Mouse (Mus musculus) olfactory bulb, adult 2 months (tissue): ENCODE results near the gene Enox2. TPM values are rescaled to one million over a fixed set of nuclear protein-coding genes. Genes with fewer than 3 reads are reported as not detected.
A peak's percentile ranks its signal among the peaks of the same experiment; 100 is the strongest.

ENCODE experiments used
- H3K27ac ChIP-seq: fragments of 200-500 bp; 2 replicates; pipeline ENCODE4 v1.5.1; 2012; ENCODE audit warnings: low read depth, low read length; ENCODE audit not compliant: insufficient read depth
- H3K4me1 ChIP-seq: fragments of 200-500 bp; 2 replicates; pipeline ENCODE4 v1.6.1; 2012; ENCODE audit warnings: low read length; ENCODE audit not compliant: control insufficient read depth, insufficient read depth
- H3K4me3 ChIP-seq: fragments of 200-500 bp; 2 replicates; pipeline ENCODE4 v1.5.1; 2012; ENCODE audit warnings: mild to moderate bottlenecking, low read depth, low read length, moderate library complexity; ENCODE audit not compliant: insufficient read depth
- CTCF ChIP-seq: fragments of 200-500 bp; IDR thresholded peaks from 2 replicates; pipeline ENCODE4 v1.5.1; 2012; ENCODE audit warnings: low read depth, mild to moderate bottlenecking, low read length, moderate library complexity; ENCODE audit not compliant: insufficient read depth
- POLR2A ChIP-seq: fragments of 200-500 bp; IDR thresholded peaks from 2 replicates; pipeline ENCODE4 v1.6.1; 2012; ENCODE audit warnings: mild to moderate bottlenecking, low read depth, low read length, moderate library complexity; ENCODE audit not compliant: insufficient read depth
- WGBS: fragments of 180-500 bp; shearing (Covaris S2); methylation state at CpG from one replicate; pipeline ENCODE4 v1.1.7; 2018; 5-methylcytosine and 5-hydroxymethylcytosine counted together
- polyA plus RNA-seq: library from polyadenylated mRNA; stranded (reverse); fragments of >200 nt; gene quantifications from 2 replicates; pipeline ENCODE4 v1.2.4, GENCODE M21; 2012; ENCODE audit warnings: low replicate concordance; ENCODE audit not compliant: missing spikeins, insufficient read depth, insufficient read length

Gene Enox2
- not detected in 2 replicates for polyA plus RNA-seq

DNA sequence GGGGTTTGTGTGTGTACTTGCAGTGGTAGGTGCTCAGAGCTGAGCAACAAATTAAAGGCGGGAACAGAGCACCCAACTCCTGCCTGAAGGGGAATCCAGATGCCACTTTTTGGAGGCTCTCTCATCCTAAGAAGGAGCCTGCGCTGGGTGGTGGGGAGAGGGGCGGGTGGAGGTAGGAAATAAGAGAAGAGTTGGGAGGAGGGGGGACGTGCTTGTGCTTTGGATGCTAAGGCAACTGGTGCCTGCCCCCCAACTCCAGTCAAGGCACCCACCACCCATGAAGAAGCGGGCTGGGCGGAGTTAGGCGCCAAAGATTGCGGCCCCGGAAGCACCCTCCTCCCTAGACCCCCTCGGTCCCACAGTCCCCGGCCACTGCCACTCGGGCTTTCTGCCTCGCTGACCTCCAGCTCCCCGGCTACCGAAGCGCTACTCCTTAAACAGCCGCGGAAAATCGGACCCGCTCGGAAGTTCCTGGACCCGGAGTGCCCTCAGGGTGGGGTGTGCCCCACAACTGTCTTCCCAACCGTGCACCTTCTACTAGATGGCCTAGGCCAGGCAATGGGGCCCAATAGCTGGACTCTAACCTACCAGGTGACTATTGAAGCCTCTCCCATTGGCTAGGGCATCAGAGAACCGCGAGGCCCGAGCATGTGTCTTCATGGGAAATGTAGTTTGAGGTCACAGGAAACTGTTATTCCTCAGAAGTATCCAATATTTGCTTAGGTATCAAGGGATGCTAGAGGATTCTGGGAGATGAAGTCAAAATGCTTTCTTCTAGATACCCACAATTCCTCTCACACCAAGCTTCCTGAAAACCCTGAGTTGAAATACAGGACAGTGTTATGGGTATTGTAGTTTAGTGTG is at the start of gene Enox2:
TSS of gene Enox2 (minus strand) at position 560 of the 864 bp plus-strand sequence.
- H3K4me3 ChIP-seq = peak within 1 kb of the TSS; percentile 68
- H3K4me1 ChIP-seq = no peaks in the 10 kb centered on the region
- peak within 1 kb of the TSS; percentile 86 for H3K27ac ChIP-seq
- TF ChIP-seq POLR2A (peak; percentile 56), CTCF (no peak)
- 19% methylated on average over 25 of the region's 26 CpGs for WGBS

GRCm38 (mm10) chrX:49309496-49309895 is 21.4 kb upstream of the Enox2 start:
- H3K27ac ChIP-seq = no peak overlapping the region
- H3K4me1 ChIP-seq = no peaks in the 10 kb centered on the region
- TF ChIP-seq CTCF (no peak), POLR2A (no peak)
- WGBS = 50% methylated on average over 1 of the region's 1 CpGs
- no peak overlapping the region for H3K4me3 ChIP-seq

GRCm38 (mm10) chrX:49306659-49307058 is 18.6 kb upstream of the Enox2 start:
- no peak overlapping the region for H3K4me3 ChIP-seq
- H3K27ac ChIP-seq = no peak overlapping the region
- H3K4me1 ChIP-seq = no peaks in the 10 kb centered on the region
- TF ChIP-seq POLR2A (no peak), CTCF (no peak)
- WGBS = 17% methylated on average over 5 of the region's 5 CpGs

GRCm38 (mm10) chrX:49279918-49280586 is 8.0 kb downstream of the Enox2 start:
- Histone ChIP-seq H3K27ac (no peak overlapping the region), H3K4me1 (no peaks in the 10 kb centered on the region), H3K4me3 (no peak overlapping the region)
- TF ChIP-seq POLR2A (no peak), CTCF (no peak)
- 46% methylated on average over 2 of the region's 2 CpGs for WGBS

GRCm38 (mm10) chrX:49273487-49274042 is 14.5 kb downstream of the Enox2 start:
- WGBS = 26% methylated on average over 12 of the region's 12 CpGs
- H3K4me3 ChIP-seq = peak overlapping the region; percentile 8
- H3K4me1 ChIP-seq = no peaks in the 10 kb centered on the region
- H3K27ac ChIP-seq = no peak overlapping the region
- TF ChIP-seq CTCF (no peak), POLR2A (no peak)

DNA sequence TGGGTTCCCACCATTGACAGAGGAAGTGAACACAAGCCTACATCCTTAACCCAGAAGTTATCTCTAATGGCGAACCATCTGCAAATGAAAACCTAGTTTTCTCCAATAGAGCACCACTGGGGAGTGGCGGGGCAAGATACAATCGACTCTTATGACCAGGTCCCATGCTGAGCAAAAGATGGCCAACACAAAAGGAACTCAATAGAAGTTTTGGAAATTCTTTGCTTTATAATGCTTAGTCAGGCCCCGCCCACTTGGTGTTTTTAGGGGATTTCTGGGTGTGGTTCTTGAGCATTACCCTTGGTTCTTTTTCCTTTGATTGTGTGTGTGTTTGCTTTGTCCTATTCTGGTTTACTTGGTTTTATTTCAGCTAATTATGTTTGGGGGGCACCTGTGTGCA is 37.2 kb downstream of the Enox2 start:
- Histone ChIP-seq H3K27ac (no peak overlapping the region), H3K4me3 (no peak overlapping the region), H3K4me1 (no peaks in the 10 kb centered on the region)
- no peak for TF ChIP-seq CTCF
- TF ChIP-seq POLR2A = no peak
- WGBS = 86% methylated on average over 4 of the region's 4 CpGs

DNA sequence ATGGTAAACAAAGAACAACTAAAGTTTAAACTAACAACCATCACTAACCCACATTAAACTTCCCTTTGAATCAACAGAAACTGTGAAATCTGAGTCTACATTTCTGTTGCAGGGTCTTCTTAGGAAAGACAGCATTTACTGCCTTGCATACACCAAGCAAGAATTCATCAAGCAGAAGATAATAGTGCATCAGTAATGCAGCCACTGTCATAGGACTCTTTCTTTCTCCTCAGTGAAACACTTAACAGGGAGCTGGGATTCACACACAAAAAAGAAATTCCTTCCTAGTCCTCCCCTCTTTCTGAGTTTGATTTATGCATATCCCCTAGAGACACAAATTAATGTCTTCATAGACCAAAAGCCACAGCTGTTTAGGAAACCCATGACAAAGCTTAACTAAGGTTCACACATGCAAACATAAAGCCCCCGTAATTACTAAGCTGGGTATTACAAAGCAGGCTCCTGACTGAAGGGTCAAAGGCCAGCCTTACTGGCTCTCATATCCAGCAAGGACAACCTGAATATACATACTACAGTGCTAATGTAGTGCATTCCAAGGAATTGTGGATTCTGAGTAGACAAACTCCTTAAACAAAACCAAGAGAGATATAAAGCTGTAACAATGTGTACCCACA is 62.1 kb downstream of the Enox2 start:
- Histone ChIP-seq H3K4me1 (no peaks in the 10 kb centered on the region), H3K27ac (no peak overlapping the region), H3K4me3 (no peak overlapping the region)
- 45% methylated on average over 1 of the region's 1 CpGs for WGBS
- TF ChIP-seq POLR2A (no peak), CTCF (no peak)

GRCm38 (mm10) chrX:49216422-49216821 is 71.6 kb downstream of the Enox2 start:
- 44% methylated on average over 3 of the region's 3 CpGs for WGBS
- TF ChIP-seq CTCF = no peak
- TF ChIP-seq POLR2A = no peak
- H3K4me3 ChIP-seq = no peak overlapping the region
- H3K4me1 ChIP-seq = no peaks in the 10 kb centered on the region
- no peak overlapping the region for H3K27ac ChIP-seq
